Mouse (Mus musculus) testis, adult 2 months (tissue): ENCODE measurements around the gene Chn2.

ENCODE experiments used
- CTCF ChIP-seq: fragments of 200-500 bp; IDR thresholded peaks from 2 replicates; pipeline ENCODE4 v1.5.1; 2012; ENCODE audit warnings: low read depth, mild to moderate bottlenecking, inconsistent platforms, low read length, moderate library complexity; ENCODE audit not compliant: control insufficient read depth, insufficient read depth, insufficient replicate concordance
- POLR2A ChIP-seq: fragments of 200-500 bp; IDR thresholded peaks from 2 replicates; pipeline ENCODE4 v1.6.1; 2012; ENCODE audit warnings: low read depth, mild to moderate bottlenecking, inconsistent platforms, low read length, moderate library complexity; ENCODE audit not compliant: control insufficient read depth

GRCm38 (mm10) chr6:54148844-54149526 is 109.6 kb downstream of the Chn2 start:
- TF ChIP-seq POLR2A (no peak), CTCF (no peak)
